Mouse (Mus musculus) 3134 (cell line): ENCODE results near the gene Sema3g.

Source experiments
- DNase-seq: peaks from one replicate; pipeline ENCODE4 v3.0.0-alpha.2; 2011; ENCODE audit warnings: low spot score; ENCODE audit not compliant: insufficient read length; ENCODE audit errors: extremely low read depth

Sema3g gene

GRCm38 (mm10) chr14:31230442-31230841 is 12.8 kb downstream of the Sema3g start:
- no peak for DNase-seq

- DNase-seq, result no peak
Measured at GRCm38 (mm10) chr14:31232404-31233069, 14.9 kb downstream of the Sema3g start.

GRCm38 (mm10) chr14:31233070-31233995 is 15.7 kb downstream of the Sema3g start:
- DNase-seq, result no peak

GRCm38 (mm10) chr14:31233996-31234591 is 16.4 kb downstream of the Sema3g start:
- no peak for DNase-seq

- no peak for DNase-seq
Measured at GRCm38 (mm10) chr14:31237101-31237882, 19.6 kb downstream of the Sema3g start.

GRCm38 (mm10) chr14:31240528-31240927 is 22.9 kb downstream of the Sema3g start:
- no peak for DNase-seq

GRCm38 (mm10) chr14:31244777-31245176 is 27.1 kb downstream of the Sema3g start:
- no peak for DNase-seq

- DNase-seq, result no peak
Measured at GRCm38 (mm10) chr14:31245946-31246345, 28.3 kb downstream of the Sema3g start.

GRCm38 (mm10) chr14:31248396-31248795 is 30.7 kb downstream of the Sema3g start:
- DNase-seq, result no peak

- DNase-seq, result peak; percentile 24
Measured at GRCm38 (mm10) chr14:31250222-31251083, 32.8 kb downstream of the Sema3g start.

- peak; percentile 90 for DNase-seq
Measured at GRCm38 (mm10) chr14:31251084-31251604, 33.5 kb downstream of the Sema3g start, which contains the start of the genes Phf7 and Bap1. Phf7 (minus strand) TSS chr14:31251317. Bap1 (plus strand) TSS chr14:31251450.

- no peak for DNase-seq
Measured at GRCm38 (mm10) chr14:31251626-31252025, 34.0 kb downstream of the Sema3g start.

GRCm38 (mm10) chr14:31252091-31252490 is 34.4 kb downstream of the Sema3g start:
- no peak for DNase-seq

GRCm38 (mm10) chr14:31258476-31259050 is 40.9 kb downstream of the Sema3g start:
- DNase-seq, result no peak

GRCm38 (mm10) chr14:31260374-31260773 is 42.7 kb downstream of the Sema3g start:
- DNase-seq, result no peak

GRCm38 (mm10) chr14:31260932-31261331 is 43.3 kb downstream of the Sema3g start:
- no peak for DNase-seq

- no peak for DNase-seq
Measured at GRCm38 (mm10) chr14:31267649-31268048, 50.0 kb downstream of the Sema3g start.

- DNase-seq, result no peak
Measured at GRCm38 (mm10) chr14:31268301-31269001, 50.8 kb downstream of the Sema3g start.
